8 mouse cellular contexts compared by ENCODE assay signal in genomic region chr8:117372070-117372469, GRCm38 (mm10).
DNase-seq lines count a peak whose midpoint lies in the region; ATAC-seq and TF ChIP-seq lines count a peak whose summit lies in the region.

No protein-coding gene starts in this region.

- TF ChIP-seq POLR2A in heart, adult 2 months (IDR thresholded peaks at IDR 0.05; ENCODE audit: insufficient read depth, low read depth, low read length), result no peak

- no peaks in the 10 kb centered on the region for H3K9me3 ChIP-seq in kidney, embryonic 16.5 days (ENCODE audit: low read length)
- H3K9me3 ChIP-seq in kidney, embryonic 15.5 days (replicated peaks), result no peaks in the 10 kb centered on the region
- no peaks in the 10 kb centered on the region for H3K9me3 ChIP-seq in embryonic facial prominence, embryonic 10.5 days

- peak; percentile 11; the same call in 1 of the 2 replicates for ATAC-seq in kidney, embryonic 16.5 days (ENCODE audit: low FRiP score, low TSS enrichment)
- ATAC-seq in kidney, embryonic 15.5 days (replicated peaks; ENCODE audit: low FRiP score), result no peak

- 0 out of 2 replicates have a peak, but pooled peaks cover 1% of the 10 kb centered on the region for H3K36me3 ChIP-seq in kidney, embryonic 16.5 days (ENCODE audit: insufficient read depth, low read length)
- H3K36me3 ChIP-seq in heart, adult 2 months (ENCODE audit: control insufficient read depth, insufficient read depth, low read length), result no peaks in the 10 kb centered on the region
- H3K36me3 ChIP-seq in kidney, embryonic 15.5 days, result 0 out of 2 replicates have a peak, but pooled peaks cover 2% of the 10 kb centered on the region
- no peaks in the 10 kb centered on the region for H3K36me3 ChIP-seq in embryonic facial prominence, embryonic 10.5 days (replicated peaks)

- H3K27ac ChIP-seq in kidney, embryonic 16.5 days (ENCODE audit: low read length), result no peak overlapping the region
- no peak overlapping the region for H3K27ac ChIP-seq in heart, adult 2 months
- no peak overlapping the region for H3K27ac ChIP-seq in kidney, embryonic 15.5 days
- no peak overlapping the region for H3K27ac ChIP-seq in embryonic facial prominence, embryonic 10.5 days (replicated peaks)

- WGBS in kidney, embryonic 16.5 days, result 81% methylated on average over 12 of the region's 12 CpGs
- 70% methylated on average over 12 of the region's 12 CpGs for WGBS in heart, adult 2 months
- 83% methylated on average over 12 of the region's 12 CpGs for WGBS in kidney, embryonic 15.5 days
- 78% methylated on average over 12 of the region's 12 CpGs for WGBS in embryonic facial prominence, embryonic 10.5 days

- no peak for TF ChIP-seq CTCF in heart, adult 2 months (IDR thresholded peaks at IDR 0.05)

- TF ChIP-seq EP300 in heart, adult 2 months (IDR thresholded peaks at IDR 0.05; ENCODE audit: insufficient read depth, low read depth, low read length), result no peak

- intact Hi-C loops in left cerebral cortex, postnatal 10 days (cut with DNase I), result loop anchor here (5.0 kb wide), 1 partner anchor 50 kb away; no protein-coding TSS in a partner anchor
- intact Hi-C loops in heart, adult 2 months (cut with DNase I), result no loop called here

- no peak for DNase-seq in kidney, postnatal 36 days
- peak; percentile 47 to 63 for DNase-seq in frontal cortex, postnatal 10 days (ENCODE audit: low spot score in 2 of 2)
- peak; percentile 49 to 58 for DNase-seq in left cerebral cortex, postnatal 10 days (ENCODE audit: extremely low spot score in 1 of 2, low spot score in 2 of 2)
- peak; percentile 52 to 67 for DNase-seq in right cerebral cortex, postnatal 36 days (ENCODE audit: low spot score in 2 of 2)
- no peak for DNase-seq in heart, adult 2 months
- DNase-seq in embryonic facial prominence, embryonic 10.5 days (ENCODE audit: low spot score), result no peak

- H3K4me1 ChIP-seq in kidney, embryonic 16.5 days (ENCODE audit: insufficient read depth, low read length), result peaks cover 63% of the 10 kb centered on the region
- H3K4me1 ChIP-seq in heart, adult 2 months (ENCODE audit: control insufficient read depth, insufficient read depth, low read length), result peaks cover 40% of the 10 kb centered on the region
- H3K4me1 ChIP-seq in kidney, embryonic 15.5 days, result peaks cover 65% of the 10 kb centered on the region
- H3K4me1 ChIP-seq in embryonic facial prominence, embryonic 10.5 days, result peaks cover 52% of the 10 kb centered on the region

- no peak overlapping the region for H3K9ac ChIP-seq in kidney, embryonic 16.5 days (replicated peaks; ENCODE audit: low read length)
- no peak overlapping the region for H3K9ac ChIP-seq in heart, adult 2 months (ENCODE audit: low read depth, low read length)
- no peak overlapping the region for H3K9ac ChIP-seq in kidney, embryonic 15.5 days

- no peaks in the 10 kb centered on the region for H3K27me3 ChIP-seq in kidney, embryonic 16.5 days (ENCODE audit: insufficient read depth, low read length)
- H3K27me3 ChIP-seq in heart, adult 2 months (ENCODE audit: control insufficient read depth, insufficient read depth, low read length), result no peaks in the 10 kb centered on the region
- no peaks in the 10 kb centered on the region for H3K27me3 ChIP-seq in kidney, embryonic 15.5 days
- H3K27me3 ChIP-seq in embryonic facial prominence, embryonic 10.5 days (replicated peaks; ENCODE audit: low read depth, poor library complexity, severe bottlenecking), result no peaks in the 10 kb centered on the region

- no peak overlapping the region for H3K4me2 ChIP-seq in kidney, embryonic 16.5 days (replicated peaks; ENCODE audit: low read depth, low read length)
- H3K4me2 ChIP-seq in kidney, embryonic 15.5 days, result no peak overlapping the region

- no peak overlapping the region for H3K4me3 ChIP-seq in kidney, embryonic 16.5 days (ENCODE audit: low read length)
- no peak overlapping the region for H3K4me3 ChIP-seq in heart, adult 2 months
- H3K4me3 ChIP-seq in kidney, embryonic 15.5 days (replicated peaks), result no peak overlapping the region
- no peak overlapping the region for H3K4me3 ChIP-seq in embryonic facial prominence, embryonic 10.5 days

- H3K79me2 ChIP-seq in heart, adult 2 months (replicated peaks; ENCODE audit: control insufficient read depth, insufficient read depth, low read length), result peaks cover 4% of the 10 kb centered on the region; the same call in 1 of the 2 replicates

Comparison
In these comparisons a context has a peak if more than half of its experiments do, and no peak if none do; other contexts are left out.
1. DNase-seq: peak in frontal cortex, postnatal 10 days (2 of 2), left cerebral cortex, postnatal 10 days (2 of 2) and right cerebral cortex, postnatal 36 days (2 of 2); none in kidney, postnatal 36 days (0 of 2), heart, adult 2 months (0 of 2) and embryonic facial prominence, embryonic 10.5 days (single experiment).